Mouse (Mus musculus) gastrocnemius, postnatal 14 days (tissue): ENCODE data around the gene Acss2. TPM values are rescaled to one million over a fixed set of nuclear protein-coding genes. Genes with fewer than 3 reads are reported as not detected.
"Not testable (repeated sequence)": the region's sequence is repeated elsewhere in the genome, so short reads cannot be mapped to it uniquely, and the experiment has no call there.

Experiments used
- DNase-seq: peaks from one replicate; pipeline ENCODE4 v3.0.0; 2021; ENCODE audit warnings: mixed read lengths
- intact Hi-C: fragments of 180-260 bp; cut with DNase I; formaldehyde crosslinking; loops from one replicate; pipeline ENCODE4 v1.15.1; 2025; ENCODE audit warnings: low total_unique reads
- total RNA-seq, 2 experiments: library from RNA; stranded (reverse); gene quantifications; 2 replicates each; pipeline ENCODE4 v1.2.3; 2021

Acss2 gene
- total RNA-seq, 2 experiments from 2014 or later, result 26.6 to 31.3 TPM

DNA sequence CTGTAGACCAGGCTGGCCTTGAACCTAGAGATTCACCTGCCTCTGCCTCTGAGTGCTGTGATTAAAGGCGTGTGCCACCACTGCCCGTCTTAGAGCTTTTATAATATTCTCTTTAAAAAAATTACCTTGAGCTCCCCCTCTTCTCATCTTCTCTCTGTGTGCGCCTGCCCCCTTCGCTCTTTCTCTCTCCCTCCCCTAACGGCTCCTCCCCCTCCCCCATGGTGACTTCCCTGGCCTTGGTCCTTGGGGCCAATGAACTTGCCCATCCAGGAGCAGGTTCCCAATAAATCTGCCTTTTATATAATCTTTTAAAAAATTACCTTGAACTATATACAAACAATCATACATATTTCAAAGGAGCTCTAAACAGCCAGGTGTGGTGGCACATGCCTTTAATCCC lies 65.2 kb downstream of the Acss2 start:
- DNase-seq, result no peak
- intact Hi-C loops, result no loop called here

DNA sequence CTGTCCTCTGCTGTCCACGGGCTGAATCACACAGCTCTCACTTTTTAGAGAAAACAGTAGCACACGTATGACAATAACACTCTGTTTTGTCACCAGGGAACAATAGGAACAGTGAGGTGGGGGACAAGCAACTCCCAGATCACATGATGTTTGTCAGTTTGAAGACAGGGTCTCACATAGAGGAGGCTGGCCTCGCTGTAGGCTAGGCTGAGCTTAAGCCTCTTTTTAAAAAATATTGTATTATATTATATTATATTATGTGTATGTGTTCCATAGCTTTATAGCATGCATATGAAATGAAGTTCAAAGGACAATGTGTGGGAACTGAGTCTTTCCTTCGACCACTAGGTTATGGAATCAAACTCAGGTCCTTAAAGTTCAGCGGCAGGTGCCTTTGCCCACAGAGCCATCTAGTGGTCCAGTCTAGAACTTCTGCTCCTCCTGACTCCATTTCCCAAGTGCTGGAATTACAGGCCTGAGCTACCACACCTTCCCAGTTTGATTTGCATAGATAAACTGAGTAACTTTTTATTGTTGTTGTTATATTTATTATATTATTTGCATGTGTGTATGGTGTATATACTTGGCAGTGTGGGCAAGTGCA lies 66.3 kb downstream of the Acss2 start:
- peak; percentile 36 for DNase-seq
- intact Hi-C loops, result loop anchor here (2.0 kb wide), 1 partner anchor 67 kb away; the partner anchor contains the start of gene Acss2

DNA sequence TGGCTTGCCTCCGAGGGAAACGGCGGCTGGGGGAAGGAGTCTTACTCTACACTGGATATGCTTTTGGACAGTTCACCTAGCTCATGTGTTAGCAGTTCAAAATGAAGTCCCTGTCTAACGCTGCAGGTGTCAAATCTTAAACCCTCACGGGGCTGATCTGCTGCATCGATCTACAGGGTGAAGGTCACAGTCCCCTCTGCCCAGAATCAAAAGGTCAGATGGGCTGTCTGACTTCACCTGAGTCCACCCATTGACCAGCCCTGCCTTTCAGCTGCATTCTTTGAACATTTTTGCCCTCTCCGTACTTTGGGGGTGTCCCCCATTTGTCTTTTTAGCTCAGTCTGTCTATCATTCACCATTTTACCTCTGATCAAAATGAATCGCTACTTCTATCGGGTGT lies 67.3 kb downstream of the Acss2 start:
- no peak for DNase-seq
- intact Hi-C loops, result loop anchor here (2.0 kb wide), 1 partner anchor 68 kb away; the partner anchor contains the start of gene Acss2

DNA sequence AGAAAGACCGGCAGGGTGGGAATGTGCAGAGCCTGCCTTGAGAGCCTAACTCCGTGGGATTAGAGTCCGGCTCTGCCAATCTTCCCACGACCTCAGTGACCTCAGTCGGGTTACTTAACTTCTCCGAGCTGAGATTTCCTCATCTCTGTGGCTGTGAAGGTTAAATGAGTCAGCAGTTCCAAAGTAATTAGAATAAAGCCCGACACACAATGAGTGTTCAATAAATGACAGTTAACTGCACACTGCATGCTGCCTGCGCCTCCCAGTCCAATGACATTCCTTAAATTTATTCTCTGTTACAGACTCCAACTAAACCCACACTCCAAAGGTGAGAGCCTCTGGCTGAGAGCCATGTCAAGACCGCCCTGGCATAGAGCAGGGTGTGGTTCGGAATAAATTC lies 67.7 kb downstream of the Acss2 start:
- intact Hi-C loops, result loop anchor here (2.0 kb wide), 1 partner anchor 69 kb away; the partner anchor contains the start of gene Acss2
- DNase-seq, result no peak

DNA sequence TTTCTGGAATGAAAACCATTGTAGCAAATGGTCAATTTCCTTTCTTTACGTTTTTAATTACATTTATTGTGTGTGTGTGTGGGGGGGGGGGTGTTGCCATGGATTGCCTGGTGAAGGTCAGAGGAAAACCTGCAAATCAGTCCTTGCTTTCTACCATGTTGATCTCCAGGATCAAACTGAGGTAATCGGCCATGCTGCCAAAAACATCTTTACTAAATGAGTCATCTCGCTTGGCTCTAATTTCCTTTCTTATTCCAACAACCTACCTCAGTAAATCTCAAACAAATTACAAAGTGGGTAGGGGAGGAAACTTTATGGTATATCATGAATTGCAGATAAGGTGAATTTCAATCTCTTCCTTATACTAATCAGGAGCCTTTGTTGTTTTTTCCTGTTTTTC lies 70.4 kb downstream of the Acss2 start:
- DNase-seq, result no peak
- intact Hi-C loops, result no loop called here

DNA sequence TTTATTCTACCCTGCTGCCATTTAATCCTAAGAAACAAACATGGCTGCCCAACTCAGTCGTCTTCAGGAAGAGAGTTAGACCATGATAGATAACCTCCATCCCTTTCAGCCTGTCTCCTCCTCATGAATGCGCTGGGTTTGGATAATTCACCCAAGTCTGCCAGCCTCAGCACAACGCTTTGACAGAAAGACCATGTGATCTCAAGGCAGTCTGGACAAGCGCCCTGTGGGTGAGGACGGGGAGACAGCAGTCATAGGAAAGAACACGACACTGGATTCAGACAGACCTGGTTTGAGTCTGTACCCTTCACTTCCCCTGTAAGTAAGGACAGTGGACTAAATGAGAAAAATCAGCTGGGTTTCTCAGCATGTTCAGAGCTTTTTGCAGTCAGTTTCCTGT lies 71.8 kb downstream of the Acss2 start:
- intact Hi-C loops, result no loop called here
- no peak for DNase-seq

DNA sequence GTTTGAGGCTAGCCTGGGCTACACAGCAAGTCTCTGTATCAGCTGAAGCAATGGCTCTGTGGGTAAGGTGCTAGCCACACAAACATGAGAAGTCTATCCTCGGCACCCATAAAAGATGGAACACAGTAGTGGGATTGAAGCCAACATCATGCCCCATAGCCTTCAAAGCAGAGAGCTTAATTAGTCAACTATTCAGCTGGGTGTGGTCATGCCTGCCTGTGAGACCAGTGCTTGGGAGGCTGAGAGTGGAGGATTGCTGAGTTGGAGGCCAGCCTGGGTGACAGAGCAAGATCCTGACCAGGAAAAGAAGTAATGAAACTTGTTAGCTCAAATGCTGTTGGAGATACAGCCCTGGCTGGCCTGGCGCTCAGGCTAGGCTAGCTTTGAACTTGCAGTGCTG lies 73.1 kb downstream of the Acss2 start:
- DNase-seq, result no peak

DNA sequence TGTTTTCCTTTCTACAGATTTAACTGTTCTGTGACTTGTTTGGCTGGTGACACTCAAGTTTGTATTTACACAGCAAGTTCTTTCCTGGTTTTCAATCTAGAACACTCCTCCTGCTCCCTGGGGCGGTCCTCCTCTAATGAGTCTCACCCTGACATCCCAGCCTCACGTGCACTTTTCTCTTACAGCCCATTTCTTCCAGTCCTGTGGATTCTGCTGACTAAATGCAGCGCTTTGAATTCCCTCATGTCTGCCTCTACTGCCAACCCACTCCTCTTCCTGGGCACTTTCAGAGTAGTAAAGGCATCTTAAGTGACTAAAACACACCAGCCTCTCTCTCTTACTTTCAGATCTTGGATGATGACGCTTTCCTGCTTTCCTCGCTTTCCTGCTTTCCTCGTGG lies 73.9 kb downstream of the Acss2 start:
- intact Hi-C loops, result no loop called here
- DNase-seq, result no peak

More for the DNA sequence above, 73.1 kb downstream of the Acss2 start:
- intact Hi-C loops, result no loop called here

DNA sequence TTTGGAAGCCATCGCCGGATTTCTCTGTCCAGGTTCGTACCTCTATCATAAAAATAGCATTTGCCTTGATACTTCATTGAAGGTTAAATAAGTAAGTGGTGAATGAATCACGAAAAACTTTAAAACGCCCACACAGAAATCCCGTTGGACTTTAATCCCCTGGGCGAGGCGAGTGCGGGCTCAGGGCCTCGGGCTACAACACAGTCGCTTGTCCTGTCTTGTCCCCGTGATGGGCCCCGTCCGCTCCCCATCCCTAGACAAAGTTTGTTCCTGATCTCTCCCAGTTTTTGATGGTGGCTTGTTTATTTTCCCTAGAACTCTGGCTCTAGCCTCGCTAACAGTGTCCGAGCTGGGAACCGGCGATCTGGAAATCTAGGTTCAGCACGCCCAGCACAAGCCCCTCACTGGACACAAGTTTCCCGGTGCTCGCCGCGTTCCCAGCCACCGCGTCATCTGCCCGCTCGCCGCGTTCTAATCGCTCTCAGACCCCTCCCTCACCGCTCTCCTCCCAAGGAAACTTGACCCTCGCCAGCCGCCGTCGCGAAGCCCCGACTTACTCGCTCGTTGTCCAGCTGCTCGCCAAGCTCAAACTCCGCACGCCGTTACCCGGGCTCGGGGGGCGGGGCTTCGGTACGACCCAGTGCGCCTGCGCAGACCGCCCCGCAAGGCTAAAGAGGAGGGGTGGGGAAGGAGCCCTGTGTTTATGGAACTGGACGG lies 74.5 kb downstream of the Acss2 start, which contains the start of gene Gss:
Gene Gss (minus strand): TSS at position 674 of the 717 bp plus-strand sequence.
- peak; percentile 100 for DNase-seq
- intact Hi-C loops, result no loop called here

DNA sequence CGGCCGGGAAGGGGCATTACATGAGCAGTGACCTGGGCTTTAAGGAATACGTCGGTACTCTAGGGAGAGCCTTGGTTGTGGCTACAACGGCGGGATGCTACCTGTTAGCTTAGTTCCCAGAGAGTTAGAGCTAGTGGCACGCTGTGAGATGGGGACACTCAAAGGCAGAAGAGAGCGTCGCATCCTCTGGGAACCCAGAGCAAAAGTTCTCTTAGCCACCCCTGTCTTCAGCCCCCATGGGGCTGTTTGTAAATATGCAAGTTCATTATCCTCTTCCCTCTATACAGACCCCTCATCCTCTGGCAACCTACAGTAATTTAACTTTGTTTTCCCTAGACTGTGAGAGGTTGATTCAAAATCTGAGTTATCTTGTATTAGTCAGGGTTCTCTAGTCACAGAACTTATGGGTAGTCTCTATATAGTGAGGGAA lies 75.1 kb downstream of the Acss2 start:
- intact Hi-C loops, result no loop called here

DNA sequence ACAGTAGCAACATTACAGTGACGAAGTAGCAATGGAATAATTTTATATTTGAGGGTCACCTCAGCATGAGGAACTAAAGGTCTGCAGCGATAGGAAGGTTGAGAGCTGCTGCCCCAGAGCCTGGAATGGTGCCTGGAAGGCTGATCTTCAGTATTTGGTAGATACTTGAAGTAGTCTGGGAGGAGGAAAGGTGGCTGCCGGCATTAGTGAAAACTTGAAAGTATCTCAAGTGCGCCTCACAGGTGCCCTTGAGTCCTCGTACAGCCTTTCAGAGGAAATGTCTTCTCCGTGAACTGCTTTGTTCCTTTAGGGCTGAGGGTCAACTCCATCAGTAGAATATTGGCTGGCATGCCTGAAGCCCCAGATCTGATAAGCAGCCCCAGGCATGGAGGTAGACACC lies 77.8 kb downstream of the Acss2 start:
- no peak for DNase-seq
- intact Hi-C loops, result no loop called here

More for the DNA sequence above, 75.1 kb downstream of the Acss2 start:
- no peak for DNase-seq

DNA sequence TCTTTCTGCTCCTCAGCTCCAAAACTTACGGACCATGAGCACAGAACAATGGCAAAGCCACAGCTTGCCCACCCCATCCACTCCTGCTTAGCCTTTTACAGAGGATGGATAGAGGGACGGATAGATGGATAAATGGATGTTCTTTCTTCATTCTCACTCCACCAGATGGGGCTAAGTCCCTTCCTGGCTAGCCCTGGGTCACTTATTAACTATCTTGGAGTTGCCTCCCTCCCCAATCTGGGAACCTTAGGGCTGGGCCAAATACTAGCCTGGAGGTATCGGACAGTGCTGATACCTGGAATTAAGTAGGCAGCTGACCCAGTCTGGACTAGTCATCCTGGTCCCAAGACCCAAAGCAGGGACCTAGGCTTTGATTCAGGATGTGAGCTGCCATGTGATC lies 86.0 kb downstream of the Acss2 start:
- no peak for DNase-seq
- intact Hi-C loops, result no loop called here

DNA sequence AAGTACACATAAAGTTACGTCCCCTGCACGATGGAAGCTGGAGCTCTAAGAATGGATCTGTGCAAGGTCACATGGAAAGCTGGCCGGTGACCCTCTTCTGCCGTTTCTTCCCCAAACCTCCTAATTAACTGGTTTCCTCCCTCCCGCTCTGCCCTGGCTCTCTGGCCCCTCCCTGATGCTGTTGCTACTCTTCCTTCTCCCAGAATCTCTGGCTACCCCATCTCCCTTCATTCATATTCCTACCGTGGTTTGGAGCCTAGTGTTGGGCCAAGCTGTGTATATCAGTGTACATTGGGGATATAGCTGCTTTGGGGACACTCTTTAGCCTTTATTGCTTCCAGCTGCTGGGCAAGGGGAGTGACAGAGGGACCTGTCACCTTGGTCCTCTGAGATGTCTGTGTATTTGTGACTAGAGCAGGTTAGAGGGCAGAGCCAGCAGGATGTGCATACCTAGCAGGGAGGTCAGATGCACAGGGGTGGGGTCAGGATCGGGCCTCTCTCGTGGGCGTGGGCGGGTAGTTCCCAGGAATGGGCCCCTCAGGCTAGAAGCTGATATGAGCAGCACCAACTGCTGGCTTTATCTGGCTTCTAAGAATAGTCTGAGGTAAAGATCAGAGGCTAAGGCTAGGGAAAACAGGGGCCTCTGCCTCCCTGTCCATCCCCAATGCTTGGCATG lies 87.0 kb downstream of the Acss2 start:
- DNase-seq, result no peak
- intact Hi-C loops, result no loop called here

DNA sequence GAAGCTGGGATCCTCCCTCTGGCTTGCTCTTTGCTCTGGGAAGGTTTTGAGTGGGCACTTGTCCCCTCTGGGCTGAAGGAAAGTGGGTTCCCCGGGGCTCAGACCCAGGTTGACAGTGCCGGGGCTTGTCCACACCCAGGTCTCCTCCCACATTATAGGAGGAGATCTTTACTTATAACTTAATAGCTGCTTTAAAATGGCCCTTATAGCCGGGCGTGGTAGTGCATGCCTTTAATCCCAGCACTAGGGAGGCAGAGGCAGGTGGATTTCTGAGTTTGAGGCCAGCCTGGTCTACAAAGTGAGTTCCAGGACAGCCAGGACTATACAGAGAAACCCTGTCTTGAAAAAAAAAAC lies 87.5 kb downstream of the Acss2 start:
- intact Hi-C loops, DNase-seq: not testable (repeated sequence)

DNA sequence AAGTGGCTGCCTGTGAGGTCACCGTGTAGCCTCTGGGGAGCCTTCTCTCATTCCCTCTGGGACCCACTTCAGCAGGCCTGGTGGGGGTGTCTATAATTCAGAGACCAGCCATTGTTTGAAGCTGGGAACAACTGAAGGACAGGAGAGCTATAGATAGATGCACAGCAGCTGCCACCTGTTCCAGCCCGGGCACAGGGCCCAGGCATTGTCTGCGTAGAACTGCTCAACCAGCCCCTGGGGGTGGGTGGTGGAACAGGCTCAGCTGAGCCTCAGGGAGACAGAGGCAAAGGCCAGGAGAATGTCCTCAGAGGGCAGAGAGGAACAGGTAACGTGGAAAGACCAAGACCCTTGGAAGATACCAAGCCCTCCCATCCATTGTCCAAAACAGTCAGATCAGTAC lies 88.6 kb downstream of the Acss2 start:
- DNase-seq, result no peak
- intact Hi-C loops, result no loop called here

DNA sequence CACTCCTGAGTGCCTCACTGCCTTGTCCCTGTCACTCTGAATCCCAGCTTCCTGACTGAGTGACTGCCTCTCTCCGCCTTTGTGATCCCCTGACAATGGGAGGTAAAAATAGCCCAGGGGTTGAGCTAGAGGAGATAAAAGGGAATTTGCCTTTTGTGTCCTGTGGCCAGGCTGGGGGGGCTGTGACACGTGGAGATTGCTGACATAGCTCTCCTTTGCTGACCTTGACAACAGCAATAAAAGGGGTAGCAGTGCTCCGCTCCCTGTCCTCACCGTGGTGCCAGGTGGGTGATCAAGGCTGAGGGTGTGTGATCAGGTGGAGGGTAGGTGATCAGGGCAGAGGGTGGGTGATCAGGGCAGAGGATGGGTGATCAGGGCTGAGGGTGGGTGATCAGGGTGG lies 93.2 kb downstream of the Acss2 start, which contains the start of gene Myh7b:
Gene Myh7b (plus strand): TSS at position 235 of the 400 bp plus-strand sequence.
- intact Hi-C loops, result no loop called here
- no peak for DNase-seq

DNA sequence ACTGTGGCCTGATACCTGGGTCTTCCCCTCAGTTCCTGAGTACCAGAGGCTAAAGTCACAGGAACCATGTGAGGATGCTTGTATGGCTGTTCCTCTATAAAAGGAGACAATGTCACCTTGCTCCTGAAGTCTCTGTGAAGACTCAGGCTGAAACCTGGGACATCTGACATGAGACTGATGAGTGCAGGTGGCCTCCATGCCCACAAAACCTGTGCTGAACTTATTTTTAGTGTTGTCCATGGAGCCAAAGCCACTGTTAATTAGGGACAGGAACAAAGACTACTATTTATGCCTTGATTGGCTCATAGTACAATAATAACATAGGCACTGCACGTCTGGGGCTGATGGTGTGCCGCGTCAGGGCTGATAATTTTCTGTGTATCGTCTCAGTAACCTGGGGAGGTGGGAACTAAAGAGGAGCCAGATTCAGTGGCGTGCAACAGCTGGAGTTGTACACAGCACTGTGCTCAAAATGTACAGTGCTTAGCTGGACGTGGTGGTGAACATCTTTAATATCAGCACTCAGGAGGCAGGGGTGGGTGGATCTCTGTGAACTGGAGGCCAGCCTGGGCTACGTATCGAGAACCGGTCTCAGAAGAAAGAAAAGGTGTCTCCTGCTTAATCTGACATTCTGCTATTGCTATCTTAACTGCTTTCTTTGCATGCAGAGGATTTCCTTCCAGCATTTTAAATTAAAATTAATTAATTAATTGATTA lies 94.2 kb downstream of the Acss2 start:
- intact Hi-C loops, result no loop called here
- no peak for DNase-seq

DNA sequence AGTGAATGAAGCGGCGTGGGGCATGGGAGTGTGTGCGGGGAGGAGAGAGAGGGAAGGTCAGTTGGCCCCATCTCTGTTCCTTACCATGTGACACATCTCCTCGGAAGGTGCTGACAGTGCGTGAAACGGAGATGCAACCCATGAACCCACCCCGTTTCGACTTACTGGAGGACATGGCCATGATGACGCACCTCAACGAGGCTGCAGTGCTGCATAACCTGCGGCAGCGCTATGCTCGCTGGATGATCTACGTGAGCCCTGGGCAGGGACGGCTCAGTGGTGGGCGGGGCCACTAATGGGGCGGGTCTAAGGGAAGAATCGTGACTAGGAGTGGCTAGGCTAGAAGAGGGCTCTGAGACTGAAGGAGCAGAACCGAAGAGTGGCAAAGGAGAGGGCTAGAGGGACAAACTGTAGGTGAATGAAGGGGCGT lies 95.6 kb downstream of the Acss2 start:
- DNase-seq, result peak; percentile 58
- intact Hi-C loops, result no loop called here

DNA sequence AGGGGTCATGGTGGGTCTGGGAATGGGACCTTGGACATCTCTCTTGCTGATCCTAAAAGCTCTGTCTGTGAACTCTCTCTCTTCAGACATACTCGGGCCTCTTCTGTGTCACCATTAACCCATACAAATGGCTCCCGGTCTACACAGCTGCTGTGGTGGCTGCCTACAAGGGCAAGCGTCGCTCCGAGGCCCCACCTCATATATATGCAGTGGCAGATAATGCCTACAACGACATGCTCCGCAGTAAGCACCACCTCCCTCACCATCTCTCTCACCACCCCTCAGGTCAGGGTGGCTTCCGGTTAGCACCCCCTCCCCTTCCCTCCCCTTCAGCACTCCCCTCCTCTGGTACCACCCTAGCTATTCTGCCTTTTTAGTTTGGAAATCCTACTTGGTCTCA lies 96.2 kb downstream of the Acss2 start:
- intact Hi-C loops, result no loop called here
- DNase-seq, result no peak

DNA sequence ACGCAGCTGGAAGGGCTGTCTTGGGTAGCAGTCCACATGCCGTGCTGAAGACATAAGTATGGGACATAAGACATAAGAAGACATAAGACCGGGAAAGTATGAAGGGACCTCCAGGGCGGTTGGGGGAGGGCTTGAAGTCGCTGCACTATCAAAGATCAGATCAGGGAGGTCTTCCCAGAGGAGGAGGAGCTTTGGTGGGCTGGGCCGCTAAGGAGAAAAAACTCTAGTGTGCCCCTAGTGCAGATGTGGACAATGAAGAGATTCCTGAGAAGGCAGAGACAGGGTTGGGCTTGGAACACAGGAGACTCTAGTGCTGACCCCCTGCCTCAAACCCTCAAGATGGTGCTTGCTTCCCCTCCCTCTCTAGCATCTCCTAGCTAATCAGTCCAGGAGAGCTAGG lies 99.2 kb downstream of the Acss2 start:
- intact Hi-C loops, result no loop called here

More for the DNA sequence above, 99.2 kb downstream of the Acss2 start:
- DNase-seq, result no peak
